Mouse (Mus musculus): ENCODE measurements at regions not wholly inside any gene's neighbourhood (a gene's known extent, or its start where the extent isn't known, plus 50 kb on each side); places are given as distances from the start of the nearest gene placed in this dataset.

DNA sequence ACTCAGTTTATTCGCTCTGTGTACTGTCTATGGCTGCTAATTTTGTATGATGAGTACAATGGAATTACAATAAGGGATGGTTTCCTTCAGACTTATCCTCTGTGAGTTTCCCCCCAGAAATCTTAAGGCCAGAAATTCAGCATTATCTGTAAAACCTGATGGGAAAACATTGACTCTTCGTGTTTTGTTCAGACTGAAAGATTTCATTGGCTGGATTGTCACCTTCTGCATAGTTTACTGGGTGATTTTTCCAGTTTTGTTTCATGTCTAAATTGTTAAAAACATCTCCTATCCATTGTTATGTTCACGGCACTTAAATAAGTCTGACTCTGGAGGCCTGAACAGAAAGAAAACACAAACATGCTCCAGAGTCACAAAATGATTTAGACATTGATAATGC is 233.7 kb upstream of the Plscr5 start:
- Histone ChIP-seq H3K27me3 (no peaks in the 10 kb centered on the region), H3K4me2 (replicated peaks) (no peak overlapping the region), H3K4me3 (no peak overlapping the region), H3K4me1 (no peaks in the 10 kb centered on the region), H3K27ac (no peak overlapping the region), H3K9me3 (no peaks in the 10 kb centered on the region), H3K36me3 (no peaks in the 10 kb centered on the region), H3K9ac (no peak overlapping the region)
- 83% methylated on average over 3 of the region's 3 CpGs for WGBS
- no peak for ATAC-seq (ENCODE audit: insufficient number of reproducible peaks, insufficient read depth, low FRiP score, low TSS enrichment)

DNA sequence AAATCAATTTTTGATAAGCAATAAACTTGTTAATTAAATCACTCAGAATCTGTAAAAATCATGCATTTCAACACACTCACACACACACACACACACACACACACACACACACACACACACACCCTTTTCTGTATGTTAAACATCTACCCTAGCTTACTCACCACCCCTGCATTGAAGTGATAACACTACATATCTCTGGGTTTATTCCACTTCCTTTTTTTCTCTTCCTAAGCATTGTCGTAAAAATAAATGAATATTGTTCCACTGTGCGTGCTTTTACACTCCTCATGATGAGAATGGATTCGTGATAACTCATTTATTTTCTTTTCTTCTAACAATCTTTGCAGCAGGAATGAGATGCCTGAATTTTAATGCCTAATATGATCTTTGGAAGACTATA is 234.3 kb upstream of the Plscr5 start:
- Histone ChIP-seq H3K9me3 (no peaks in the 10 kb centered on the region), H3K36me3 (no peaks in the 10 kb centered on the region), H3K4me2 (replicated peaks) (no peak overlapping the region), H3K27me3 (no peaks in the 10 kb centered on the region), H3K9ac (no peak overlapping the region), H3K4me3 (no peak overlapping the region), H3K4me1 (no peaks in the 10 kb centered on the region), H3K27ac (no peak overlapping the region)
- ATAC-seq (ENCODE audit: insufficient number of reproducible peaks, insufficient read depth, low FRiP score, low TSS enrichment), result no peak
- 75% methylated on average over 3 of the region's 3 CpGs for WGBS

- no peaks in the 10 kb centered on the region for H3K9me3 ChIP-seq
- no peaks in the 10 kb centered on the region for H3K36me3 ChIP-seq
- no peak for ATAC-seq (ENCODE audit: insufficient number of reproducible peaks, insufficient read depth, low FRiP score, low TSS enrichment)
- H3K4me3 ChIP-seq, result no peak overlapping the region
- no peak overlapping the region for H3K27ac ChIP-seq
- H3K4me2 ChIP-seq (replicated peaks), result no peak overlapping the region
- H3K9ac ChIP-seq, result no peak overlapping the region
- H3K4me1 ChIP-seq, result no peaks in the 10 kb centered on the region
- 97% methylated on average over 3 of the region's 3 CpGs for WGBS
- H3K27me3 ChIP-seq, result no peaks in the 10 kb centered on the region
Measured at GRCm38 (mm10) chr9:91957061-91957460, 235.7 kb upstream of the Plscr5 start.

GRCm38 (mm10) chr9:91948746-91949145 is 244.0 kb upstream of the Plscr5 start:
- Histone ChIP-seq H3K27me3 (no peaks in the 10 kb centered on the region), H3K36me3 (no peaks in the 10 kb centered on the region), H3K4me3 (no peak overlapping the region), H3K9me3 (no peaks in the 10 kb centered on the region), H3K4me2 (replicated peaks) (no peak overlapping the region), H3K27ac (no peak overlapping the region), H3K9ac (no peak overlapping the region), H3K4me1 (no peaks in the 10 kb centered on the region)
- 76% methylated on average over 1 of the region's 1 CpGs for WGBS
- ATAC-seq (ENCODE audit: insufficient number of reproducible peaks, insufficient read depth, low FRiP score, low TSS enrichment), result no peak

DNA sequence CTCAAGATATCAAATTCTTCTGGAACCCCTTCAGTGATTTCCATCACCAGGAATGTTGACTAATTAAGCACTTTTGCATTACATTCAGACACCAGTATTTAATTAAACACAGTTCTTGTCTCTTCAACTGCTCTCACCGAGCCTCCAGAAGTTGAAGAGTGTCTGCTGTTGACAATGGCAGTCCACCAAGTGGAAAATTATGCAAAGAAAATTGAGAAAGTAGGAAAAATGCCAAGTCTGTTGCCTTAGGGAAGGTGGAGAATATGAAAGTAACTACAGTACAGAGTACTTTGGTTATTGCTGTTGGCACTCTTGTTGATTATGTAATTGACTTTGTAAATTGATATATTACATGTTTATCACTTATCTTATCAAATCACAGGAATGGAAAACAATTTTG is 250.7 kb upstream of the Plscr5 start:
- Histone ChIP-seq H3K27me3 (no peaks in the 10 kb centered on the region), H3K9me3 (no peaks in the 10 kb centered on the region), H3K9ac (no peak overlapping the region), H3K4me2 (replicated peaks) (no peak overlapping the region), H3K4me3 (no peak overlapping the region), H3K27ac (no peak overlapping the region), H3K4me1 (no peaks in the 10 kb centered on the region), H3K36me3 (no peaks in the 10 kb centered on the region)
- no peak for ATAC-seq (ENCODE audit: insufficient number of reproducible peaks, insufficient read depth, low FRiP score, low TSS enrichment)
- WGBS, result 50% methylated on average over 1 of the region's 1 CpGs

DNA sequence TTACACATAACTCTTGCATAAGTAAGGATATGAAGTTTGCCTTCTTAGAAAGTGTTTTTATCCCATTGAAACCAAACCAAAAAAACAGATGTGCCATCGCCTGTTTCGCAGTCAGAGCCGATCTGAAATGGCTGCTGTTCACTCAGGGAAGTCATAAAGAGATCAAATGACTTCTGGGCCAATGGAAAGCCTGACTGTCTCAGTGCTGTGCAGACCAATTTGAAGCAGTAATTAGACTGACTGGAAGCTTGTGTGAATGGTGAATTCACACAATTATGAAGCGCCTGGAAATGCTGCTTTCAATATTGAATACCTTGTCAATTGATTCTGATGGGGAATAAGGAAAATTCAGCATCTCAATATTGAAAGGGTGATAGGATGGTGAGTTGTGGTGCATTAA is 254.0 kb upstream of the Plscr5 start:
- Histone ChIP-seq H3K9me3 (no peaks in the 10 kb centered on the region), H3K36me3 (no peaks in the 10 kb centered on the region), H3K27me3 (no peaks in the 10 kb centered on the region), H3K4me2 (replicated peaks) (no peak overlapping the region), H3K9ac (no peak overlapping the region), H3K4me3 (no peak overlapping the region), H3K27ac (no peak overlapping the region), H3K4me1 (no peaks in the 10 kb centered on the region)
- ATAC-seq (ENCODE audit: insufficient number of reproducible peaks, insufficient read depth, low FRiP score, low TSS enrichment), result no peak
- WGBS, result 57% methylated on average over 4 of the region's 4 CpGs

DNA sequence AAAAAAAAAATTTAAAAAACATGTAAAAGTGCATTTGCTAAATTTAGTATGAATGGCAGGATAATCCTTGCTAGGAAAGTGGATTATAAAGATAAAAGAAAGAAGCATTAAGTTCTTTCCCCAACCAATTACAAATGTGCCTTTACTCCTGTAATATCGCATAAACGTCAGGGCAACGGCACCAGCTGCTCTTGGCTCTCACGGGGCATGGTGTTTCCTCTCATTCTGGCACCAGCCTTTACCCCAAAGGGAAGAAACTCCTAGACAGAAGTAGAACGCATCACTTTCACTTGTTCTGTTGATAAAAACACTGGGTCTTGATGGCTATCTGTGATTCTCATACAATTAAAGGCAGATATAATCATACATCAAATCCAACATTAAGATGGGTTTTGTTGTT is 288.7 kb upstream of the Plscr5 start:
- 76% methylated on average over 5 of the region's 5 CpGs for WGBS
- no peaks in the 10 kb centered on the region for H3K4me1 ChIP-seq
- no peak overlapping the region for H3K4me3 ChIP-seq
- H3K27me3 ChIP-seq, result no peaks in the 10 kb centered on the region
- no peak for ATAC-seq (ENCODE audit: insufficient number of reproducible peaks, insufficient read depth, low FRiP score, low TSS enrichment)
- no peaks in the 10 kb centered on the region for H3K9me3 ChIP-seq
- H3K9ac ChIP-seq, result no peak overlapping the region
- no peak overlapping the region for H3K4me2 ChIP-seq (replicated peaks)
- H3K27ac ChIP-seq, result no peak overlapping the region
- H3K36me3 ChIP-seq, result no peaks in the 10 kb centered on the region

DNA sequence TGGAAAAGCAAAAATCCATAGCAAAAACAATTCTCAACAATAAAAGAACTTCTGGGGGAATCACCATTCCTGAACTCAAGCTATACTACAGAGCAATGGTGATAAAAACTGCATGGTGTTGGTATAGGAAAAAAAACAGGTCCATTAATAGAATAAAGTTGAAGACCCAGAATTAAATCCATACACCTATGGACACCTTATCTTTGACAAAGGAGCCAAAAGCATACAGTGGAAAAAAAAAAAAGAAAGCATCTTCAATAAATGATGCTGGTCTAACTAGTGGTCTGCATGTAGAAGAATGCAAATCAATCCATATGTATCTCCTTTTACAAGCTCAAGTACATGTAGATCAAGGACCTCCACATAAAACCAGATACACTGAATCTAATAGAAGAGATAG is 291.8 kb upstream of the Plscr5 start:
- Histone ChIP-seq H3K9me3 (no peaks in the 10 kb centered on the region), H3K4me2 (replicated peaks) (no peak overlapping the region), H3K27ac (no peak overlapping the region), H3K27me3 (no peaks in the 10 kb centered on the region), H3K4me3 (no peak overlapping the region), H3K4me1 (no peaks in the 10 kb centered on the region), H3K36me3 (no peaks in the 10 kb centered on the region), H3K9ac (no peak overlapping the region)
- no peak for ATAC-seq (ENCODE audit: insufficient number of reproducible peaks, insufficient read depth, low FRiP score, low TSS enrichment)

DNA sequence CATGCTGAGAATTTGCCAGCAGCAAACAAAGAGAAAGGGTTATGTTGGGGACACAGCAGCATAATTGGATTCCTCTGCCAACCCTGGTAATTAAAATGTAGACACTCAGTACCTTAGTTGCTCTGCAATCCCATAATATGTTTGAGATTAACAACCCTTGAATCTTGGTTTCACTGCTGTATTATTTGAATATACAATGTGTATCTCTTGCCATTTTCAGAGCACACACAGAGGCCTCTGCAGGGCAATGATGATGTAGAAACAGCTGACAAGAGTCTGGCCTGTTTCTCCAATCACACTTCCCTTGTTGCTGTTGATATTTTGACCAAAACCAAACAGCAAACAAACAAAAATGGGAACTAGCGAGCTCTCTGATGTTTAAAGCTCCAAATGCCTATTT is 315.9 kb upstream of the Plscr5 start:
- 83% methylated on average over 1 of the region's 1 CpGs for WGBS
- Histone ChIP-seq H3K27me3 (no peaks in the 10 kb centered on the region), H3K4me3 (no peak overlapping the region), H3K4me2 (replicated peaks) (no peak overlapping the region), H3K9ac (no peak overlapping the region), H3K36me3 (no peaks in the 10 kb centered on the region), H3K4me1 (no peaks in the 10 kb centered on the region), H3K27ac (no peak overlapping the region), H3K9me3 (no peaks in the 10 kb centered on the region)
- no peak for ATAC-seq (ENCODE audit: insufficient number of reproducible peaks, insufficient read depth, low FRiP score, low TSS enrichment)

- Histone ChIP-seq H3K27ac (no peak overlapping the region), H3K9ac (no peak overlapping the region), H3K27me3 (no peaks in the 10 kb centered on the region), H3K4me3 (no peak overlapping the region), H3K9me3 (no peaks in the 10 kb centered on the region), H3K4me2 (replicated peaks) (no peak overlapping the region), H3K36me3 (no peaks in the 10 kb centered on the region), H3K4me1 (no peaks in the 10 kb centered on the region)
- no peak for ATAC-seq (ENCODE audit: insufficient number of reproducible peaks, insufficient read depth, low FRiP score, low TSS enrichment)
- WGBS, result 70% methylated on average over 3 of the region's 3 CpGs
Measured at GRCm38 (mm10) chr9:91831556-91831955, 361.2 kb upstream of the Plscr5 start.

DNA sequence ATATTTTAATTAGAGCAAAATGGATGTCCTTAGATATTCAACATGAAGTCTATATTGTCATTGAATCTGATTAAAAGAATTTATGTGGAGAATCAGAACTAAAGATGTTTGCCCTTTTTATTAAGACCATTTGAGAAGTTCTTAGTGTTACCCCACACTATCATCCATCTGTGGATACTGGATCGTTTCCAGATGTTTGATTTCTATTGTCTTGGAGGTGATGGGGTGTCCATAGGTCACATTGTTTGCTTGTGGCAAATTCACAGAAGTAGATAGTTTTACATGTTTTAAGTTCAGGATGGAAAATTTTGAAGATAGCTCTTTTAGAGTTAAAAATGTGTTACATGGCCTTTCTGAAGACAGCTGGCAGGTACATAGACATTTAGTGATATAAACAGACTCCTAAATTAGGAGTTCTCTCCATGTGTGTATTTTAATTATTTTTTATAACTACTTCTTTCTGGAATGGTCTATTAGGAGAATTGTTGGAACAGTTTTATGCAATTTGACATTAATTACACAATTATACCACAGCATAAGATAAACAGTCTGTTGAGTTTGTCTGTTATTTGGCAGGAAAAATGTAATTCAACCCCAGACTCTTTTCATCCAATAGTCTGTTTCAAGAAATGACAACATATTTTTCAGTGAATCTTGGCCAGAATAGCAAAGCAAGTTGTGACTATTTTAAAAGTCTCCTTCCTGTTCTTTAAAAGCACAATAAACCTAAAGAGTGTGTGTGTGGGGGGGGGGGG is 368.8 kb upstream of the Plscr5 start:
- no peaks in the 10 kb centered on the region for H3K36me3 ChIP-seq
- no peak for ATAC-seq (ENCODE audit: insufficient number of reproducible peaks, insufficient read depth, low FRiP score, low TSS enrichment)
- no peak overlapping the region for H3K27ac ChIP-seq
- no peaks in the 10 kb centered on the region for H3K27me3 ChIP-seq
- no peaks in the 10 kb centered on the region for H3K4me1 ChIP-seq
- H3K9me3 ChIP-seq, result no peaks in the 10 kb centered on the region
- H3K9ac ChIP-seq, result no peak overlapping the region
- H3K4me2 ChIP-seq (replicated peaks), result no peak overlapping the region
- H3K4me3 ChIP-seq, result no peak overlapping the region
- WGBS, result 64% methylated on average over 1 of the region's 1 CpGs

DNA sequence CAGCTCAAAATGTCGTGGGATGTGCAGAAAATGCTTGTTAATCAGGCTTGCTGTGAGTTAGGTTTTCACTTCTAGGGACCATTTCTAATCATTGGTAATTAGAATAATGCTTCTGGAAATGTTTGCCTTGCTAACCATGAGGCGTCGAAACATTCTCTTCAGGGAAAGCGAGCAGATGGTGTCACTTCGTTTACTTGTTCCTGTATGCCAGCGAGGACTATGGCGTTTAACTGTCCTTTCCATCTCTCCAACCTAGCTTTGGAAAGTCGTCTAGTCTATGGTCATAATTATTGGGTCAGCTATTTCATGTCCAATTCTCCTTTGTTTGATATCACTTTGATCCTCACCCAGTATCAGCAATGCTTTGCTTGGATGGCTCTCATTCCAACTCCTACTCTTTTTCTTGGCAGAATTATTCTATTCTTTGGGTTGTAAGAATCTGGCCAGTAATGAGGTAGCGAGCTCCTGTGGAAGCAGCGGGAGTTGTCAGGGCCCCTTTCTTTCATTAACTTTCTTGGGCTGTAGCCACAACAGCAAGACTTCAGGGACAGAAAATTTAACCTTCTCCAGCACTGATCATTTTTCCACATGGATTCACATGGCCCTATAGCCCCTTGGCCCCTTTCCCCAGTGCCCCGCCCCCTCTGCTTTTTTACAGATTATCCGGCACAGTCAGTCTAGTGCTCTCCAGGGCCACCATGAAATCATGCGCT is 374.0 kb upstream of the Plscr5 start:
- Histone ChIP-seq H3K4me1 (no peaks in the 10 kb centered on the region), H3K9ac (no peak overlapping the region), H3K27ac (no peak overlapping the region), H3K27me3 (no peaks in the 10 kb centered on the region), H3K4me3 (no peak overlapping the region), H3K36me3 (no peaks in the 10 kb centered on the region), H3K9me3 (no peaks in the 10 kb centered on the region), H3K4me2 (replicated peaks) (no peak overlapping the region)
- ATAC-seq (ENCODE audit: insufficient number of reproducible peaks, insufficient read depth, low FRiP score, low TSS enrichment), result 0 out of 2 replicates have a peak, but pooled peaks have one; percentile 35
- WGBS, result 74% methylated on average over 13 of the region's 13 CpGs
